Mouse (Mus musculus): ENCODE measurements at regions not wholly inside any gene's neighbourhood (a gene's known extent, or its start where the extent isn't known, plus 50 kb on each side); places are given as distances from the start of the nearest gene placed in this dataset.

GRCm38 (mm10) chr15:62740746-62741145 lies 1104.2 kb downstream of the Gsdmc2 start:
- 80% methylated on average over 2 of the region's 2 CpGs for WGBS
- H3K36me3 ChIP-seq: no peaks in the 10 kb centered on the region
- no peak for DNase-seq (ENCODE audit: low spot score)
- H3K27ac ChIP-seq: no peak overlapping the region
- no peaks in the 10 kb centered on the region for H3K9me3 ChIP-seq (replicated peaks)
- H3K4me1 ChIP-seq: no peaks in the 10 kb centered on the region
- H3K27me3 ChIP-seq (ENCODE audit: low read depth, poor library complexity, severe bottlenecking): no peaks in the 10 kb centered on the region
- H3K4me3 ChIP-seq: no peak overlapping the region

GRCm38 (mm10) chr15:62735334-62735733 lies 1109.6 kb downstream of the Gsdmc2 start:
- Histone ChIP-seq H3K9me3 (replicated peaks) (no peaks in the 10 kb centered on the region), H3K36me3 (no peaks in the 10 kb centered on the region), H3K27ac (no peak overlapping the region), H3K4me1 (no peaks in the 10 kb centered on the region), H3K27me3 (ENCODE audit: low read depth, poor library complexity, severe bottlenecking) (no peaks in the 10 kb centered on the region), H3K4me3 (no peak overlapping the region)
- 91% methylated on average over 1 of the region's 1 CpGs for WGBS
- DNase-seq (ENCODE audit: low spot score): no peak

GRCm38 (mm10) chr15:62734900-62735299 lies 1110.1 kb downstream of the Gsdmc2 start:
- H3K27me3 ChIP-seq (ENCODE audit: low read depth, poor library complexity, severe bottlenecking): no peaks in the 10 kb centered on the region
- H3K27ac ChIP-seq: no peak overlapping the region
- H3K4me1 ChIP-seq: no peaks in the 10 kb centered on the region
- WGBS: 80% methylated on average over 3 of the region's 3 CpGs
- H3K9me3 ChIP-seq (replicated peaks): no peaks in the 10 kb centered on the region
- no peak for DNase-seq (ENCODE audit: low spot score)
- H3K36me3 ChIP-seq: no peaks in the 10 kb centered on the region
- H3K4me3 ChIP-seq: no peak overlapping the region

GRCm38 (mm10) chr15:62730524-62730923 lies 1114.5 kb downstream of the Gsdmc2 start:
- Histone ChIP-seq H3K9me3 (replicated peaks) (no peaks in the 10 kb centered on the region), H3K4me1 (no peaks in the 10 kb centered on the region), H3K27me3 (ENCODE audit: low read depth, poor library complexity, severe bottlenecking) (no peaks in the 10 kb centered on the region), H3K36me3 (no peaks in the 10 kb centered on the region), H3K4me3 (no peak overlapping the region), H3K27ac (no peak overlapping the region)
- no peak for DNase-seq (ENCODE audit: low spot score)
- WGBS: 78% methylated on average over 3 of the region's 3 CpGs

GRCm38 (mm10) chr15:62714265-62714664 lies 1130.7 kb downstream of the Gsdmc2 start:
- no peaks in the 10 kb centered on the region for H3K4me1 ChIP-seq
- H3K36me3 ChIP-seq: no peaks in the 10 kb centered on the region
- no peak overlapping the region for H3K27ac ChIP-seq
- no peak for DNase-seq (ENCODE audit: low spot score)
- no peaks in the 10 kb centered on the region for H3K9me3 ChIP-seq (replicated peaks)
- H3K27me3 ChIP-seq (ENCODE audit: low read depth, poor library complexity, severe bottlenecking): no peaks in the 10 kb centered on the region
- WGBS: 41% methylated on average over 3 of the region's 3 CpGs
- H3K4me3 ChIP-seq: no peak overlapping the region

GRCm38 (mm10) chr15:62712543-62713131 lies 1132.3 kb downstream of the Gsdmc2 start:
- no peak overlapping the region for H3K27ac ChIP-seq
- no peak overlapping the region for H3K4me3 ChIP-seq
- no peaks in the 10 kb centered on the region for H3K9me3 ChIP-seq (replicated peaks)
- no peaks in the 10 kb centered on the region for H3K36me3 ChIP-seq
- H3K4me1 ChIP-seq: peaks cover 3% of the 10 kb centered on the region; the same call in 1 of the 2 replicates
- 85% methylated on average over 9 of the region's 9 CpGs for WGBS
- no peaks in the 10 kb centered on the region for H3K27me3 ChIP-seq (ENCODE audit: low read depth, poor library complexity, severe bottlenecking)
- DNase-seq (ENCODE audit: low spot score): no peak

GRCm38 (mm10) chr15:62712060-62712542 lies 1132.9 kb downstream of the Gsdmc2 start:
- DNase-seq (ENCODE audit: low spot score): no peak

GRCm38 (mm10) chr15:62709546-62709945 lies 1135.4 kb downstream of the Gsdmc2 start:
- DNase-seq (ENCODE audit: low spot score): no peak
- H3K27ac ChIP-seq: no peak overlapping the region
- WGBS: 92% methylated on average over 2 of the region's 2 CpGs
- H3K36me3 ChIP-seq: no peaks in the 10 kb centered on the region
- no peak overlapping the region for H3K4me3 ChIP-seq
- no peaks in the 10 kb centered on the region for H3K9me3 ChIP-seq (replicated peaks)
- no peaks in the 10 kb centered on the region for H3K27me3 ChIP-seq (ENCODE audit: low read depth, poor library complexity, severe bottlenecking)
- peaks cover 3% of the 10 kb centered on the region; the same call in 1 of the 2 replicates for H3K4me1 ChIP-seq

More at GRCm38 (mm10) chr15:62712060-62712542, 1132.9 kb downstream of the Gsdmc2 start:
- H3K9me3 ChIP-seq (replicated peaks): no peaks in the 10 kb centered on the region
- no peak overlapping the region for H3K27ac ChIP-seq
- H3K4me3 ChIP-seq: no peak overlapping the region
- no peaks in the 10 kb centered on the region for H3K36me3 ChIP-seq
- 82% methylated on average over 3 of the region's 3 CpGs for WGBS
- no peaks in the 10 kb centered on the region for H3K27me3 ChIP-seq (ENCODE audit: low read depth, poor library complexity, severe bottlenecking)
- H3K4me1 ChIP-seq: peaks cover 3% of the 10 kb centered on the region; the same call in 1 of the 2 replicates

GRCm38 (mm10) chr15:62698559-62698958 lies 1146.4 kb downstream of the Gsdmc2 start:
- WGBS: 72% methylated on average over 1 of the region's 1 CpGs
- H3K4me3 ChIP-seq: no peak overlapping the region
- no peaks in the 10 kb centered on the region for H3K36me3 ChIP-seq
- H3K9me3 ChIP-seq (replicated peaks): no peaks in the 10 kb centered on the region
- H3K27me3 ChIP-seq (ENCODE audit: low read depth, poor library complexity, severe bottlenecking): no peaks in the 10 kb centered on the region
- no peak overlapping the region for H3K27ac ChIP-seq
- DNase-seq (ENCODE audit: low spot score): no peak
- H3K4me1 ChIP-seq: no peaks in the 10 kb centered on the region

GRCm38 (mm10) chr15:62694734-62695133 lies 1150.2 kb downstream of the Gsdmc2 start:
- Histone ChIP-seq H3K36me3 (no peaks in the 10 kb centered on the region), H3K4me3 (no peak overlapping the region), H3K9me3 (replicated peaks) (no peaks in the 10 kb centered on the region), H3K27ac (no peak overlapping the region), H3K4me1 (no peaks in the 10 kb centered on the region), H3K27me3 (ENCODE audit: low read depth, poor library complexity, severe bottlenecking) (no peaks in the 10 kb centered on the region)
- DNase-seq (ENCODE audit: low spot score): no peak
- 67% methylated on average over 3 of the region's 3 CpGs for WGBS

GRCm38 (mm10) chr15:62693671-62694070 lies 1151.3 kb downstream of the Gsdmc2 start:
- H3K4me3 ChIP-seq: no peak overlapping the region
- H3K36me3 ChIP-seq: no peaks in the 10 kb centered on the region
- no peaks in the 10 kb centered on the region for H3K27me3 ChIP-seq (ENCODE audit: low read depth, poor library complexity, severe bottlenecking)
- no peak overlapping the region for H3K27ac ChIP-seq
- no peaks in the 10 kb centered on the region for H3K4me1 ChIP-seq
- DNase-seq (ENCODE audit: low spot score): no peak
- WGBS: 91% methylated on average over 9 of the region's 10 CpGs
- H3K9me3 ChIP-seq (replicated peaks): no peaks in the 10 kb centered on the region

- no peak overlapping the region for H3K27ac ChIP-seq
- H3K27me3 ChIP-seq (ENCODE audit: low read depth, poor library complexity, severe bottlenecking): no peaks in the 10 kb centered on the region
- H3K36me3 ChIP-seq: no peaks in the 10 kb centered on the region
- no peaks in the 10 kb centered on the region for H3K9me3 ChIP-seq (replicated peaks)
- DNase-seq (ENCODE audit: low spot score): no peak
- 85% methylated on average over 4 of the region's 4 CpGs for WGBS
- H3K4me3 ChIP-seq: no peak overlapping the region
- no peaks in the 10 kb centered on the region for H3K4me1 ChIP-seq
Measured at GRCm38 (mm10) chr15:62673410-62673809, 1171.6 kb downstream of the Gsdmc2 start.

- Histone ChIP-seq H3K27me3 (ENCODE audit: low read depth, poor library complexity, severe bottlenecking) (no peaks in the 10 kb centered on the region), H3K4me3 (no peak overlapping the region), H3K27ac (no peak overlapping the region), H3K4me1 (no peaks in the 10 kb centered on the region), H3K9me3 (replicated peaks) (no peaks in the 10 kb centered on the region), H3K36me3 (no peaks in the 10 kb centered on the region)
- no peak for DNase-seq (ENCODE audit: low spot score)
- 93% methylated on average over 3 of the region's 3 CpGs for WGBS
Measured at GRCm38 (mm10) chr15:62670026-62670425, 1175.0 kb downstream of the Gsdmc2 start.

GRCm38 (mm10) chr15:62659096-62659495 lies 1185.9 kb downstream of the Gsdmc2 start:
- Histone ChIP-seq H3K9me3 (replicated peaks) (no peaks in the 10 kb centered on the region), H3K4me1 (no peaks in the 10 kb centered on the region), H3K27ac (no peak overlapping the region), H3K27me3 (ENCODE audit: low read depth, poor library complexity, severe bottlenecking) (no peaks in the 10 kb centered on the region), H3K4me3 (no peak overlapping the region), H3K36me3 (no peaks in the 10 kb centered on the region)
- DNase-seq (ENCODE audit: low spot score): no peak
- 84% methylated on average over 4 of the region's 4 CpGs for WGBS

Measured in limb, embryonic 10.5 days (tissue).